Mouse (Mus musculus) large intestine, adult 2 months (tissue): Measurements from ENCODE around the gene Tbxa2r. TPM values are rescaled to one million over a fixed set of nuclear protein-coding genes. Genes with fewer than 3 reads are reported as not detected.

Experiments
- DNase-seq: peaks from one replicate; pipeline ENCODE4 v3.0.0-alpha.2; 2012; ENCODE audit warnings: low read depth, low spot score
- whole genome bisulfite sequencing: fragments of 180-500 bp; shearing (Covaris S2); methylation state at CpG from one replicate; pipeline ENCODE4 v1.1.7; 2018; 5-methylcytosine and 5-hydroxymethylcytosine counted together
- polyA plus RNA-seq: library from polyadenylated mRNA; depleted of rRNA; stranded (reverse); fragments of >200 nt; gene quantifications from 2 replicates; pipeline ENCODE4 v1.2.3, GENCODE M21; 2012

The Tbxa2r gene
- polyA plus RNA-seq, 1 experiment, result 8.0 TPM

DNA sequence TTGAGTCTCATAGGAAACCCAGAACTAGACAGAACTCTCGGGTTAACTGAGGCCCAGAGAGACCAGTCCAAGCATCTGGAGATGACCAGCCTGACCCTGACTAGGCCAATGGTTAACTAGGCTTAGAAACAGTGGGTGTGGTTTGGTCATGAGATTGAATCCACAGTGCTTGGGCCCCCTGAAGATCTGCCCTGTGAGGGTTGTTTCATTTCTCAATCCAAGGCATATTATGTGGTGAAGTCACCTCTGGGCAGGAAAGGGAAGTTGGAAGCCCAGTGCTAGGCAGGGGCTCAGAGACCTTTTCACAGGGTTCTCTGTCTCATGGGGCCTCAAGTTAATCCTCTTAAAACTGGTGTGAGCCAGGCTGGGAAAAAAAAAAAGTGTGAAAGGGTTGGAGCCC is 30.3 kb downstream of the Tbxa2r start:
- DNase-seq, result no peak
- 39% methylated on average over 1 of the region's 1 CpGs for WGBS

DNA sequence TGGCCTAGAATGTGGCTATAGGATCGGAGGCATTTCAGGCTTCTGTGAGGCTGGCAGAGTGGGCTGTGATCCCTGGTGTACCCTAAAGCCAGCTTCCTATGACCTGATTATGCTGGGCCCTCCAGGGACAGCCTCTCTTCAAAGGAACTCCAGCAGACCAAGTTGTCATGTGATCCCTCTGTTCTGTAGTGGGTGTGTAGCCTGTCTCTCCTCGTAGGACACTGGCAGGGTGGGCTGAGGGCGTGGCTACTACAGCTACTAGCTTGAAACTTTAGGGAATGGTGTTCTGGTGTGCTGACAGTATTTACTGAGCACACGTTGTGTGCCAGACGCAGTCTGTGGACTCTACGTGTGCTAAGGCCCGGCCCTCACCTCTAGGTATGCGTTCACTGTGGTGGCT is 32.2 kb downstream of the Tbxa2r start:
- WGBS, result 73% methylated on average over 8 of the region's 8 CpGs
- no peak for DNase-seq

- no peak for DNase-seq
- WGBS, result 53% methylated on average over 12 of the region's 12 CpGs
These were observed 33.9 kb downstream of the Tbxa2r start for GRCm38 (mm10) chr10:81362336-81362949.

DNA sequence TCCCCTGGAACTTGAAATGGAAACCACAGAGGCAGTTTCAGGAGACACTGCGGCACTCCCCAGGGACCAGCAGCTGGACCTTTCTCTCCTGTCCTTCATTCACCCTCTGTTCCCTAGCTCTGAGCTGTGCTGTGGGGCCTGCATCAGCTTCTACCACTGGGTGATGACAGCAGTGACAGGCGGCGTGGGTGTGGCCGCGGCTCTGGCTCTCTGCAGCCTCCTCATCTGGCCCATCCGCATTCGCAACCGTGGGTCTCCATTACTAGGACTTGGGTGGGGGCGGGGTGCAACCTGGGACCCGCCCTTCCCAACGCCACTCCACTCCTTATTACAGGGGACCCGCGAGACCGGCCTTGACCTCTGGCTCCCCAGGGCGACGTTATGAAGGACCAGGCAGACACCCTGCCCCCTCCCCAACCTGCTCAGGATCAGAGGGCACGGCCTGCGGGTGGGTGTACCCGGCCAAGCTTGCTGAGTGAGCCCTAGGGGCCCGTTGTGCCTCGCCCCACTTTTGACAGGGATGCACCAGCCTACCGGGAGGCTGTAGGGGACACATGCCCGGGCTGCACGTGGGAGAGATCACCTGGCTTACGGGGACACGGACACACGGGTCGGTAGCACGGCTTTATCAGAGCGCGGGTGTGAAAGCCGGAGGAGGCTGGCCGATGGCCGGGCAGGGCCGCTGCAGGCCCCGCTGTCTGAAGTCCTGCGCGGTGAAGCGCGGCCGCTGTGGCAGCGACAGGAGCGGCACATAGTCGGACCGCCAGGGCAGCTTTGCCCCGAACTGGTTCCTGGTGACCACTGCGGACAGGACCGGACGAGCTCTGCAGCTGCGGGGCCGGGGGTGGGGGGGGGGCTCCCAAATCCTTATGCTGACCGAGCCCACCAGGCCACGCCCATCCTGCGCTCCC is 35.2 kb downstream of the Tbxa2r start:
- 40% methylated on average over 52 of the region's 54 CpGs for WGBS

GRCm38 (mm10) chr10:81364666-81365065 is 36.1 kb downstream of the Tbxa2r start:
- WGBS, result 21% methylated on average over 28 of the region's 28 CpGs
- DNase-seq, result no peak

More for the DNA sequence above, 35.2 kb downstream of the Tbxa2r start:
- no peak for DNase-seq

GRCm38 (mm10) chr10:81365073-81365472 is 36.5 kb downstream of the Tbxa2r start:
- WGBS, result 35% methylated on average over 4 of the region's 4 CpGs
- DNase-seq, result no peak

- no peak for DNase-seq
- WGBS, result 46% methylated on average over 12 of the region's 12 CpGs
These were observed 37.3 kb downstream of the Tbxa2r start, which contains the start of gene 4930404N11Rik for GRCm38 (mm10) chr10:81365672-81366476. Gene 4930404N11Rik, minus strand, starts transcription at chr10:81365816.

DNA sequence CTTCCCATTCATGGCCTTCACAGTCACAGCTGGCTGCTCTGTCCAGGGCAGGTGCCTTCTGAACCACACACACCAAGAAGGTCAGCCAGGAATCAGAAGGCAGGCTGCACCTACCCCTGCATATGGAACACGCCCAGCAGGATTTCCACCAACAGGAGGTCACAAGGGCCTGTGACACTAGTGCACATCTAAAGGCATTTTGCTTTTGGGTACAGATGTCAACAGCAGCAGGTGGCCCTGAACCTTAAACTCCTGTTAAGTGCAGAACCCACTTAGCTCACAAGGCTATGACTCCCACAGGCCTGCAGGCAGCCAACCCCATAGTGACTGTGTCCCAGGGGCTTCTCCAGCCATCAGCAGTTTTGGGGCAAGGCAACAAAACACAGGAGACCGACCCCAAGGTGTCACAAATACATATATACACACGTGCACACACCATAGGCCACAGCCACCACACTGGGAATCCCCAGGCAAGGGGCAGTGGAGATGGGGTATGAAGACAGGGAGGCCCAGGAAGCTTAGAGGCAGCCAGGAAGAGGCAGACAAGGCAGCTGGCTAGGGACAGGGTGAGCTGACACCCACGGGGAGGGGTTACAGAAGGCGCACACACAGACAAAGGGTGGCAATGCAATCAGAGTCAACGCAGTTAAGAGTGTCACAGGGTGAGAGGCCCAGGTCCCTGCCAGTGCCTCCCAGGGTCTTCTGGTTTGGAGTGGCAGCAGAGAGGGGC is 38.1 kb downstream of the Tbxa2r start:
- 61% methylated on average over 6 of the region's 6 CpGs for WGBS
- no peak for DNase-seq

DNA sequence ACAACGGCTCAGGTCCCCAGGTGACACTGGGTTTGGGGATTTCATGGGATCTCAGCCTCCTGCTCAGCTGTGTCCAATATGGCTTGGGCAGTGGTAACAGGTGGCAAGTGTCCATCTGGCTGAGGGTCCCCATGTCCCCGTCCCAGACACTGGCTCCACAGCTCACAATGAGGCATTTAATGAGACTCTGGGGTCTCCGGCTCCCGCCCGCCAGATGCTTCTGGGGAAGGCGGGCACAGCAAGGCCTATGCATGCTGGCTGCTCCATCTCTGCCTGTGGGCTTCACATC is 38.6 kb downstream of the Tbxa2r start:
- 91% methylated on average over 6 of the region's 6 CpGs for WGBS
- DNase-seq, result no peak

- DNase-seq, result no peak
- WGBS, result 94% methylated on average over 10 of the region's 10 CpGs
These were observed 46.8 kb downstream of the Tbxa2r start for GRCm38 (mm10) chr10:81375322-81375721.

- WGBS, result 28% methylated on average over 6 of the region's 6 CpGs
- DNase-seq, result no peak
These were observed 48.2 kb downstream of the Tbxa2r start for GRCm38 (mm10) chr10:81376561-81377361.

GRCm38 (mm10) chr10:81377362-81377664 is 48.8 kb downstream of the Tbxa2r start:
- no peak for DNase-seq
- 19% methylated on average over 2 of the region's 2 CpGs for WGBS

DNA sequence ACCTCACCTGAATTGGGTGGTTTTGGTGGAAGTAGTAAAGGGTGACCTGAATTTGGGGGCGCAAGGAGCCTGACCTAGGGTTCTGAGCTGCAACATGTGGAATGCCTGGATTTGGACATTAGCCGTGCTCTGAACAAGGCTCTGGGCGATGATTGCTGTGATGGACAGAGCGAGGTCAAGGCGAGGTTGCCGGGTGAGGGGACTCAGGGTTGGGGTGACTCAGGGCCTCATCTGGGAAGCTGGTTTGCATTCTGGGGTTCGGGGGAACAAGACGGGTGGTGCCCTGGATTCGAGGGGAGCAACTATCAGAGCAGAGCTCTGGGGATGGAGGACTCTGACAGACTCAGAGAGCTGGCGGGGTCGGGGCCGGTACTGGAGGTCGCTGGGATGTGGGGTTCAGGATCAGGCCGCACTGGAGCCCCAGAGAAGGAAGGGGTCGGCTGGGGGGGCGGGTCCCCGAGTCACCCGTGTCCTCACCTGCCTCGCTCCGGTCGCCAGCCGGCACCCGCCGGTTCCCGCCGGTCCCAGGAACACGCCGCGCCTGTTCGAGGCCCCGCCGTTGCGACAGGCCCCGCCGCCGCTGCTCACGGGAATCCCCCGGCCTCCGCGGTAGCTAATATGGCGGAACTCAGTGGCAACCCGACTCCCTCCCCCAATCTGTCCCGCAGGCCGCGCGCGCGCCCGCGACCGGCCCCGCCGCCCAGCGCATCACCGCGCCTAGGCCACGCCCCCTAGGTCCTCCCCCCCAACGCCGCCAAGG is 49.4 kb downstream of the Tbxa2r start, which contains the start of gene Fzr1:
Gene Fzr1, minus strand, starts transcription at position 724 of the 760 bp plus-strand sequence.
- WGBS, result under 1% methylated on average over 56 of the region's 59 CpGs
- no peak for DNase-seq

GRCm38 (mm10) chr10:81378553-81379182 is 50.1 kb downstream of the Tbxa2r start:
- peak; percentile 99 for DNase-seq
- WGBS, result under 1% methylated on average over 46 of the region's 46 CpGs

GRCm38 (mm10) chr10:81379183-81379553 is 50.6 kb downstream of the Tbxa2r start:
- WGBS, result 57% methylated on average over 3 of the region's 3 CpGs

GRCm38 (mm10) chr10:81379809-81380378 is 51.4 kb downstream of the Tbxa2r start:
- WGBS, result 82% methylated on average over 6 of the region's 6 CpGs

More at GRCm38 (mm10) chr10:81379183-81379553, 50.6 kb downstream of the Tbxa2r start:
- DNase-seq, result no peak

GRCm38 (mm10) chr10:81382039-81382438 is 53.5 kb downstream of the Tbxa2r start:
- WGBS, result 35% methylated on average over 5 of the region's 5 CpGs
- DNase-seq, result no peak

More at GRCm38 (mm10) chr10:81379809-81380378, 51.4 kb downstream of the Tbxa2r start:
- DNase-seq, result no peak
